Mouse (Mus musculus) forebrain, embryonic 15.5 days (tissue): ENCODE results near the gene Gm49388. TPM values are rescaled to one million over a fixed set of nuclear protein-coding genes. Genes with fewer than 3 reads are reported as not detected.
A peak's percentile ranks its signal among the peaks of the same experiment; 100 is the strongest.
"Not testable (repeated sequence)": the region's sequence is repeated elsewhere in the genome, so short reads cannot be mapped to it uniquely, and the experiment has no call there.

Source experiments
- ATAC-seq: fragments of 200-750 bp; cut with Nextera tagmentation; replicated peaks from 2 replicates; pipeline ENCODE4 v1.8.0; 2017; ENCODE audit warnings: mild to moderate bottlenecking, moderate TSS enrichment, moderate library complexity
- H3K27ac ChIP-seq: fragments of 300-500 bp; sonication (generic); replicated peaks from 2 replicates; pipeline ENCODE4 v1.5.1; 2015; ENCODE audit warnings: mild to moderate bottlenecking, inconsistent platforms
- H3K27me3 ChIP-seq: fragments of 300-500 bp; sonication (generic); 2 replicates; pipeline ENCODE4 v1.6.1; 2015; ENCODE audit warnings: inconsistent platforms
- H3K36me3 ChIP-seq: fragments of 300-500 bp; sonication (generic); 2 replicates; pipeline ENCODE4 v1.6.1; 2015; ENCODE audit warnings: mild to moderate bottlenecking, inconsistent platforms
- H3K4me1 ChIP-seq: fragments of 300-500 bp; sonication (generic); 2 replicates; pipeline ENCODE4 v1.6.1; 2015; ENCODE audit warnings: inconsistent platforms
- H3K4me2 ChIP-seq: fragments of 300-500 bp; sonication (generic); replicated peaks from 2 replicates; pipeline ENCODE4 v1.6.1; 2015; ENCODE audit warnings: mild to moderate bottlenecking, inconsistent platforms
- H3K4me3 ChIP-seq: fragments of 300-500 bp; sonication (generic); 2 replicates; pipeline ENCODE4 v1.5.1; 2015; ENCODE audit warnings: mild to moderate bottlenecking, inconsistent platforms
- H3K9ac ChIP-seq: fragments of 300-500 bp; sonication (generic); replicated peaks from 2 replicates; pipeline ENCODE4 v1.6.1; 2015; ENCODE audit warnings: mild to moderate bottlenecking, inconsistent platforms
- H3K9me3 ChIP-seq: fragments of 300-500 bp; sonication (generic); 2 replicates; pipeline ENCODE4 v1.6.1; 2016; ENCODE audit warnings: inconsistent platforms
- WGBS: fragments of 180-500 bp; shearing (Covaris S2); methylation state at CpG from one replicate; pipeline ENCODE4 v1.1.7; 2015; ENCODE audit warnings: mixed read lengths; 5-methylcytosine and 5-hydroxymethylcytosine counted together
- polyA plus RNA-seq: library from polyadenylated mRNA; unstranded; fragments of >200 nt; fragmentation: Nextera tagmentation; extraction: Ambion mirVana; gene quantifications from 2 replicates; pipeline ENCODE4 v1.2.1, GENCODE M21; 2015

Gm49388 gene
- polyA plus RNA-seq, 1 experiment from 2014 or later: not detected

DNA sequence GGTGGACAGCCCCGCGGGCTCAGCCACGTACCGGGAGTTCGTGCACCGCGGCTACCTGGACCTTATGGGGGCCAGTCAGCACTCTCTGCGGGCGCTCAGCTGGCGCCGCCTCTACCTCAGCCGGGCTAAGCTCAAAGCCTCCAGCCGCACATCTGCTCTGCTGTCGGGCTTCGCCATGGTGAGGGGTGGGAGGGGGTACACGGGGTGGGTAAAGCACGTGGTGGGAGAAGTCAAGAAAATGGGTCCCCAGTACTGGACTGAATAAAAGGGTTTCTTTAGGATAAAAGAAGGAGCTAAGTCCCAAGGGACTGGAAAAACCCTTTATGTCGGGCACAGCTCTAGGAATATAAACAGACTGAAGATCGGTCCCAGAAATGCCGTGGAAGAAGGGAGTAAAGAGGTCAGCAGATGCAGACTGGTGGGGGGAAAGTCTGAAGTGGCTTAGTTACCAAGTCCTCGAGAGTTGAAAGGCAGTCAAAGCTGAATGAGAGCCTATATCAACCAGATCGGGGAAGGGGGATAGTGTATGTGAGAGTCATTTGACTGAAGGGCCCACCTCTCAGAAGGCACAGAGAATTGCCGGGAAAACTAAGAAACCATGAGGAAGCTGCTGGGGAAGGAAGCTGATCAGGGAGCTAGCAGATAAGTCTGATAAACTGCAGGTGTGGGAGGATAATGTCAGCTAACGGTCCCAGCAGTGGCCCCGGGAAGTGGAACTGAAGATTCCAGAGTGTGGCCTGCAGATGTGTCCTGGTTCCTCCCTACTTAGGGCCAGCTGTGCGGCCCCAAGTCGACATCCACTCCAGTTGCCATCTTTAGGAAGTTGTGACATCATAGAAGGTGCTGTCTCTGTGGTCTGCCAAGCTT, 15.1 kb upstream of the Gm49388 start:
- peak; percentile 11 for ATAC-seq
- Histone ChIP-seq H3K27me3 (no peaks in the 10 kb centered on the region), H3K4me2 (peak overlapping the region; percentile 67), H3K4me3 (peak overlapping the region; percentile 45), H3K4me1 (peaks cover 30% of the 10 kb centered on the region), H3K36me3 (peaks cover 28% of the 10 kb centered on the region), H3K9me3 (no peaks in the 10 kb centered on the region), H3K27ac (peak overlapping the region; percentile 79), H3K9ac (peak overlapping the region; percentile 52)
- WGBS: 5% methylated on average over 27 of the region's 27 CpGs

DNA sequence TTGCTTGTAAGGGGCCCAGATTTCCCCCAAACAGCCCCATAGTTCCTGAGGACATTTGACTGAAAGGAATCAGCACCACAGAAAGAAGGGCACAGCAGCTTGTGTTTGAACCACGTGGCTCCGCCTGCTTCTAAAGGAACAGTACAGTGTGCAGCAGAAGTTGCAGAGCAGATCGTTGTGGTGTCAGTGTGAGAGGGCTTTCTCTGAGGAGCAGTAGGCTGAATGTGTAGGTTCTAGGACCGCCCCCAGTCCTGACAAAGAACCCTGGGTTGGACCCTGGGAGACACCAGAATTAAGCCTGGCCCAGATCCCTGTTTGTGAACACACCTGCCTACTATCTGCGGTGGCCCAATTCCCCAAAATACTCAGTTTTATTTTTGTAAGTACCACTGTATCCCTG, 14.1 kb upstream of the Gm49388 start:
- H3K4me3 ChIP-seq: no peak overlapping the region
- H3K27ac ChIP-seq: no peak overlapping the region
- H3K9ac ChIP-seq: no peak overlapping the region
- ATAC-seq: no peak
- peaks cover 18% of the 10 kb centered on the region for H3K36me3 ChIP-seq
- no peaks in the 10 kb centered on the region for H3K27me3 ChIP-seq
- peaks cover 33% of the 10 kb centered on the region for H3K4me1 ChIP-seq
- no peaks in the 10 kb centered on the region for H3K9me3 ChIP-seq
- no peak overlapping the region for H3K4me2 ChIP-seq
- WGBS: 76% methylated on average over 5 of the region's 5 CpGs

DNA sequence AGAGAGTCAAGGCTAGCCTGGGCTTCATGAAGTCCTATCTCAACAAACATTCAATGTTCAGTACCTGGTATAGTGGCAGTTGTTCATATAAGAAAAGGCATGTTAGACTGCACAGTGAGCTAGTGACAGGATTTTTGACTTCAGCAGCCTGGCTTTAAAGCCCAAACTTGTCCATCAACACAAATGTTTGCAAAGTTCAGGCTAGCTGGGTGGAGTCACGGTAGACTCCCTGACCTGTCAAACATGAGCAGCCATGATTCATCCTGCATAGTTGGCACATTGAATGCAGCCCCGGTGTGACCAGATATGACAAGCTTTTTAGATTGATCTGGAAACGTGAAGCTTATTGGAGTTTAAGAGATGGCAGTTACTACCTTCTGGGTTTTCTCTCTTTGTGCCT, 13.3 kb upstream of the Gm49388 start:
- H3K4me1 ChIP-seq: peaks cover 33% of the 10 kb centered on the region
- no peak overlapping the region for H3K4me3 ChIP-seq
- ATAC-seq: no peak
- H3K36me3 ChIP-seq: peaks cover 10% of the 10 kb centered on the region
- 88% methylated on average over 3 of the region's 3 CpGs for WGBS
- no peaks in the 10 kb centered on the region for H3K27me3 ChIP-seq
- no peaks in the 10 kb centered on the region for H3K9me3 ChIP-seq
- no peak overlapping the region for H3K27ac ChIP-seq
- H3K9ac ChIP-seq: no peak overlapping the region
- no peak overlapping the region for H3K4me2 ChIP-seq

DNA sequence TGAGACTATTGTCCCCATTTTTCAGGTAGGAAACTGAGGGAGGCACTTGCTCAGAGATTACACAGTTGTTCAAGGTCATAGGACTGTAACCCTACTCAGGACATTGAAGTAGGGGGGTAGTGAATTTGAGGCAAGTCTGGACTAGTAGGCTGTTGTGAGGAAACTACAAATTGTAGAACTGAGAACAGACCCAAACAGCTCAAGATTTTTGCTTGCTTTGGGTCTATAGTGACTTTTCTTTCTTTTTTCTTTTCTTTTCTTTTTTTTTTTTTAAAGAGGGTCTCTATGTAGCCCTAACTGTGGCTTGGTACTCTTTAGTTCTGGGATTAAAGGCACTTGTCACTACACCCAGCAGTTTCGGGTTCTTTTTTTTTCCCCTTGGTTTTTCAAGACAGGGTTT, 12.9 kb upstream of the Gm49388 start:
- no peak for ATAC-seq
- Histone ChIP-seq H3K27me3 (no peaks in the 10 kb centered on the region), H3K36me3 (peaks cover 5% of the 10 kb centered on the region), H3K4me3 (no peak overlapping the region), H3K4me2 (no peak overlapping the region), H3K9ac (no peak overlapping the region), H3K9me3 (no peaks in the 10 kb centered on the region), H3K4me1 (peaks cover 33% of the 10 kb centered on the region), H3K27ac (no peak overlapping the region)
- 97% methylated on average over 1 of the region's 1 CpGs for WGBS

DNA sequence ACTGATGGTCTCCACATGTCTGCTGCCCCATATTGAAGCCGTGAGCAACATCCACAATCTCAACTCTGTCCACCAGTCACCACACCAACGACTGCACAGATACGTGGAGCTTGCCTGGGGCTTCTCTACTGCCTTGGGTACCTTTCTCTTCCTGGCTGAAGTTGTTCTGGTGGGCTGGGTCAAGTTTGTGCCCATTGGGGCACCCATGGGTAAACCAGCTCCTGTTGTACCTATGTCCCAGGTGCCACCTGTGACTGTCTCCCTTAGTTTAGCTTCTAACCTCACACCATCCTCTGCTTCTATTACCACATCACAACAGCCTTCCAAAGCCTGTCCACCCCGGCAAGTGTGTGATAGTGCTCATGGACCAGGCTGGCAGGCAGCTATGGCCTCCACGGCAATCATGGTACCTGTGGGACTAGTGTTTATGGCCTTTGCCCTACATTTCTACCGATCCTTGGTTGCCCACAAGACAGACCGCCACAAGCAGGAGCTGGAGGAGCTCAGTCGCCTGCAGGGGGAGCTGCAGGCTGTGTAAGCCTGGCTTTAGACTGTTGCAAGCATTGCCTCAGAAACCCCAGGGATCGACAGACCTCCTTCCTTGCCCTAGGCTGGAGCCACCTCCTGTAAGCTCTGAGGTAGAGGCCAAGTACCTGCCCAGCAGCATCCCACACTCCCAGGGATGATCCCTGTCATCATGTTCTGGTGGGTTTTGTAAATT, 11.6 kb upstream of the Gm49388 start:
- Histone ChIP-seq H3K4me1 (peaks cover 37% of the 10 kb centered on the region), H3K27ac (no peak overlapping the region), H3K27me3 (no peaks in the 10 kb centered on the region), H3K4me3 (no peak overlapping the region), H3K4me2 (no peak overlapping the region), H3K9ac (no peak overlapping the region), H3K36me3 (peaks cover 3% of the 10 kb centered on the region; the same call in 1 of the 2 replicates), H3K9me3 (no peaks in the 10 kb centered on the region)
- 43% methylated on average over 9 of the region's 9 CpGs for WGBS
- ATAC-seq: no peak

DNA sequence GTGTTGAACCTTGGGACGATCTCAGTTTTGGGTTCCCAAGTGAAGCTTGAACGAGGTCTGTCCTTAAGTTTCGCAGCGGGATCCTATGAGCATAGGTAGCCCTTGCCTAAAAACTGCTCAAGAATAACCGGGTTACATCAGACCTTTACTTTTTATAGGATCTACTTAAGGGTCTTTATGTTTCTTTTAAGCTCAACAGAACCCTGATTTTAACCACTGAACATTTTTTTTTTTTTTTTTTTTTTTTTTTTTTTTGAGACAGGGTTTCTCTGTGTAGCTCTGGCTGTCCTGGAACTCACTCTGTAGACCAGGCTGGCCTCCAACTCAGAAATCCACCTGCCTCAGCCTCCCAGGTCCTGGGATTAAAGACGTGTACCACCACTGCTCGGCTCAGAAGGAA, 9.6 kb upstream of the Gm49388 start:
- H3K4me2 ChIP-seq: peak overlapping the region; percentile 56
- H3K9ac ChIP-seq: peak overlapping the region; percentile 87
- not testable (repeated sequence) for H3K27me3 ChIP-seq, H3K9me3 ChIP-seq, ATAC-seq
- peaks cover 21% of the 10 kb centered on the region for H3K36me3 ChIP-seq
- WGBS: 77% methylated on average over 7 of the region's 7 CpGs
- H3K4me3 ChIP-seq: peak overlapping the region; percentile 66
- peak overlapping the region; percentile 99 for H3K27ac ChIP-seq
- peaks cover 19% of the 10 kb centered on the region for H3K4me1 ChIP-seq

DNA sequence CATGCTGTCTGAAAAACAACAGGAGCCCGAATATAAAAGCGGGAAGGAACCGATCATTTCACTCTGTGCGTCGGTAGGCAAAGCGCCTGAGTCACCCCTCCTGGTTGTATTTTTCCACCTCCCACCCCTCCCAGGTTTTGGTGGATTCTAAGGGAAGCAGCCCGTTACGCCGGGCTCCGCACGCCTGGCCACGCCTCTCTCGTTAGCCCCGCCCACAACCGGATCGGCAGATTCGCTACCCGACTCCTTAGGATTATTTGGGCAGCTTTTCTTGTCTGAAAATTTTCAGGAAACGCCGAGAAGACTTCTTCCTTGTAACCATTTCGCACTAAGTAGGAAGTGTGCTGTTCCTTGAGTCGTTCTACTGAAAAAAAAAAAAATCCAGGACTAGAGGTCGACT, 9.0 kb upstream of the Gm49388 start, which contains the start of gene Setd1a:
Gene Setd1a, plus strand, starts transcription at position 245 of the 400 bp plus-strand sequence.
- no peaks in the 10 kb centered on the region for H3K9me3 ChIP-seq
- no peaks in the 10 kb centered on the region for H3K27me3 ChIP-seq
- peak within 1 kb of the TSS; percentile 66 for H3K4me3 ChIP-seq
- H3K4me1 ChIP-seq: peaks cover 14% of the 10 kb centered on the region
- peak; percentile 68 for ATAC-seq
- H3K9ac ChIP-seq: peak within 1 kb of the TSS; percentile 87
- H3K36me3 ChIP-seq: peaks cover 27% of the 10 kb centered on the region
- H3K4me2 ChIP-seq: peak within 1 kb of the TSS; percentile 78
- under 1% methylated on average over 23 of the region's 23 CpGs for WGBS
- H3K27ac ChIP-seq: peak within 1 kb of the TSS; percentile 99

DNA sequence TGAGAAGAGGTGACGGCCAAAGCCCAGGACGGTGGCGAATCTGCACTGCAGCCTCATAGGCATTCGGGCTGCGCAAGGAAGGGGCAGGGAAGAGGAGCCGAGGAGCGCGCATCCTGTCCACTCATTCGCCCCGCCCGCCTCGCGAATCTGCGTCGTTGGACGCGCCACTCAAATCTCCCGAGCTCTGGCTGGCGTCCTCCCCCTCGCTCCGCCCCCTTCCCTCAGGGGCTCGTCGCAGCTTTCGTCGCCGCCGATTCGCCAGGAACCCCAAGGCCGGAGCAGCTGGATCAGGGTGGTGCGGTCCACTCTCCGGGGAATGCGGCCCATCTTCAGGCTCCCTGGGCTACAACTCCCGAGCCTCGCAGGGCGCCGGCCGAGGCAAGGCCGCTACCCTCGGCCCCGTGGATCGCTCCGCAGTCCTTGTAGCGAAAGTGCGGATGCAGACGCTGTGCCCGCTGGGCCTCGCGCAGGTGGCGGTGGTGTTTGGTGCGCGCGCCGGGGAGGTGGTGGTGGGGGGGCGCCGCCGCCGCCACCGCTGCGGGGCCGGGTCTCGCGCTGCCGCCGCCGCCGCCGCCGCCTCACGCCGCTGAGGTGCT, 8.4 kb upstream of the Gm49388 start:
- Histone ChIP-seq H3K4me3 (peak overlapping the region; percentile 66), H3K27me3 (no peaks in the 10 kb centered on the region), H3K9me3 (no peaks in the 10 kb centered on the region), H3K27ac (peak overlapping the region; percentile 99), H3K4me1 (peaks cover 14% of the 10 kb centered on the region), H3K36me3 (peaks cover 33% of the 10 kb centered on the region), H3K4me2 (peak overlapping the region; percentile 56), H3K9ac (peak overlapping the region; percentile 87)
- under 1% methylated on average over 69 of the region's 70 CpGs for WGBS
- peak; percentile 92 for ATAC-seq

DNA sequence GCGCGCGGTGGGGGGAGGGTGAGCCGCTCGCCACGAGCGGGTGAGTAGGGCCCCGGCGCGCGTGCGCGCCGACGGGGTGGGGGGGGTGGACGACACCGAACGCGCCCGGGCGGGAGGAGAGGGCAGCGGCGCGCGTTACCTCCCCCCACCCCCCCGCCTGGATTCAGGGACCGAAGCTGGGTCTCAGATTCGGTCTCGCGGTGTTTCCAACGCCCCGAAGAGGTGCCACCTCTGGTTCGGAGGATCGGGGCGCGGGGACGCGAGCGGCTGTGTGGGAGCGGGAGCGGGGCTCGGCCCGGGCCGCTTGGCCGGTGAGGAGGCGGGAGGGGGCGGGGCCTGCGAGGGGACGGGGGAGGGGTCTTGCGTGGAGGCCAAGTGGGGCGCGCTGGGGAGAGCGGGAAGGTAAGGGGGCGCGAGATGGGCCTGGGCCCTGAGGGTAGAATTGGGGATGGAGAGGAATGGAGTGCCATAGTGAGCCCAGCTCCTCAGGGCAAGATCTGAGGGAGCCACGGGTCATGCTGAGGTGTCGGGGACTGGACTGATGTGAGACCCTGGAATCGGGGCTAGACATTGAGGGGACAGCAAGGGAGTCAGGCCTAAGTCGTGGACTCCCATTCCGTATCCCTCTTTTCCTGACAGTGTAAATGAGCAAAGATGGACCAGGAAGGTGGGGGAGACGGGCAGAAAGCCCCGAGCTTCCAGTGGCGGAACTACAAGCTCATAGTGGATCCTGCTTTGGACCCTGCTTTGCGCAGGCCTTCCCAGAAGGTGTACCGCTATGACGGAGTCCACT, 7.7 kb upstream of the Gm49388 start:
- H3K27ac ChIP-seq: peak overlapping the region; percentile 99
- peak; percentile 32 for ATAC-seq
- 2% methylated on average over 55 of the region's 66 CpGs for WGBS
- peak overlapping the region; percentile 87 for H3K9ac ChIP-seq
- H3K27me3 ChIP-seq: no peaks in the 10 kb centered on the region
- peak overlapping the region; percentile 78 for H3K4me2 ChIP-seq
- peaks cover 14% of the 10 kb centered on the region for H3K4me1 ChIP-seq
- no peaks in the 10 kb centered on the region for H3K9me3 ChIP-seq
- peaks cover 40% of the 10 kb centered on the region for H3K36me3 ChIP-seq
- peak overlapping the region; percentile 66 for H3K4me3 ChIP-seq

DNA sequence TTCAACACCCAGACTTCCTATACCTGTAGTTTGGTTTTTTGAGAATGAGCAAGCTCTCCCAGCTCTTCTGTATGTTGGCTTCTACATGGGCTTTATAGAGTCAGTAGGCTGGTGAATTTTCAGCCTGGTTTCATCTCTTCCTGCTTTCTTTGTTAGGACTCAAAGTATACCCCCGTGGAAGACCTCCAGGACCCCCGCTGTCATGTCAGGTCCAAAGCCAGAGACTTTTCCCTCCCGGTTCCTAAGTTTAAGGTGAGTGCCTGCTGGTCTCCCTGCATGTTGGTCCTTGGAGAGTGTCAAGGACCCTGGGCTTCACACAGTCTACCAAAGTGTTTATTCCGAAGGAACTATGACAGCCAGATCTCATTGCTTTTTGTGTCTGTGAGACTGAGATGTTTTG, 7.1 kb upstream of the Gm49388 start:
- WGBS: 74% methylated on average over 4 of the region's 4 CpGs
- H3K9ac ChIP-seq: peak overlapping the region; percentile 87
- ATAC-seq: no peak
- peak overlapping the region; percentile 78 for H3K4me2 ChIP-seq
- peaks cover 14% of the 10 kb centered on the region for H3K4me1 ChIP-seq
- peaks cover 43% of the 10 kb centered on the region for H3K36me3 ChIP-seq
- no peak overlapping the region for H3K27ac ChIP-seq
- no peaks in the 10 kb centered on the region for H3K9me3 ChIP-seq
- no peaks in the 10 kb centered on the region for H3K27me3 ChIP-seq
- peak overlapping the region; percentile 66 for H3K4me3 ChIP-seq

DNA sequence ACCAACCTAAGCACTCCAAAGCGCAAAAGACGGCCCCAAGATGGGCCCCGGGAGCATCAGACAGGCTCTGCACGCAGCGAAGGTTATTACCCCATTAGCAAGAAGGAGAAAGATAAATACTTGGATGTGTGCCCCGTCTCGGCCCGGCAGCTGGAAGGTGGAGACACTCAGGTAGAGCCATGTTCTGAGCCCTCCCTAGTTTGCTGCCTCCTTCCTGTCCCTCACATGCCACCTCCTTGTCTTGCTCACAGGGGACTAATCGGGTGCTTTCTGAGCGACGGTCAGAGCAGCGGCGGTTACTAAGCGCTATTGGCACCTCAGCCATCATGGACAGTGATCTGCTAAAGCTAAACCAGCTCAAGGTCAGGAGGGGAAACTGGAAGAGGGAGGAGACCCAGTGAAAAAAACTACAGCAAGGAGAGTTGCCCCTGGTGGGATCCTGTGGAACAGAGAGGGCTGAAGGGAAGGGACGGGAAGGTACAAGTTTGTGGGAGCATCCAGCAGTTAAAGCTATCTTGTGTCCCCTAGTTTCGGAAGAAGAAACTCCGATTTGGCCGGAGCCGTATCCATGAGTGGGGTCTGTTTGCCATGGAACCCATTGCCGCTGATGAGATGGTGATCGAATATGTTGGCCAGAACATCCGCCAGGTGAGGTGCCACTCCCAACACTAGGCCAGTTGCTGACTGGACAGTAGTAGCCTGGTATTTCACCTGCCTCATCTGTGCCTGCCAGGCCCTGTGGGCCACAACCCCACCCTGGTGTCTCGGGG, 11.9 kb downstream of the Gm49388 start:
- Histone ChIP-seq H3K9me3 (no peaks in the 10 kb centered on the region), H3K4me3 (no peak overlapping the region), H3K36me3 (peaks cover 72% of the 10 kb centered on the region), H3K4me2 (no peak overlapping the region), H3K9ac (no peak overlapping the region), H3K4me1 (peaks cover 5% of the 10 kb centered on the region), H3K27ac (no peak overlapping the region), H3K27me3 (no peaks in the 10 kb centered on the region)
- 94% methylated on average over 23 of the region's 23 CpGs for WGBS
- no peak for ATAC-seq
